Mouse (Mus musculus): ENCODE measurements around the gene Zcwpw1. TPM values are rescaled to one million over a fixed set of nuclear protein-coding genes. Genes with fewer than 3 reads are reported as not detected.

Zcwpw1 gene
- polyA plus RNA-seq (2012; rRNA removed; ENCODE audit: low replicate concordance) = 1.1 and 2.3 TPM in 2 replicates

DNA sequence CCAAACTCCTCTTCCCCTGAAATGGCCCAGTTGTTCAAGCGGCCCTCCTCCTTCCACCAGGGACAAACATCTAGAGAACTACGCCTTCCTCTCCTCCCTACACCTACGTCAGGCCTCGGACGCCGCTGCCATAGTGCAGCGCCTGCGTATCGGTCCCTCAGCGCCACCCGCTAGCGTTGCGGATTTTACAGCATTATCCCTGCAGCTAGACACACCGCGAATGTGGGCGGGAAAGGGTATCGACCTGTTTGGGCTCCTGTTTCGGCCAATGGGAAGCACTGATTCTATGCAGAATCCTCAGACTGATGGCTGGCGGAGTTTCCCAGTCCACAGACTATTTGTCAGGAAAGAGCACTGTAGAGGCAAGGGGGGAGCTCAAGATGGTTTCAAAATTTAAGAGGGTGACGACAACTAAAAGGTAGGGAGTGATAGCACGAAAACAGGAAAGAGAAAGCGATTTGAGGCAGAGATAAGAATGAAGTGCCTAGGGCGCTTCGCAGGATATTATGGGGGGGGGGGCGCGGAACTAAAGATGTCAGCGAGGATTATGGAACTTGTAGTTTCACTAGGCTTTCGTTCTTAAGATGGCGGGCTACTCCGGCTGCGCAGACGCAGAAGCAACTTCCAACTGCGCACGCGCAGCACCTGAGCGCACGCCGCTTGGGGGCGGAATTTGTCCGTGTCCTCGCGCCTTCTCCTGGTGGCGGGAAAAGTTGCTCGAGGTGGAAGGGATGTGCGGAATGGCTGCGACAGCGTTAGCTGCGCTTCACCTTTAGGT, at the start of gene Zcwpw1, which contains the start of gene Mepce:
TSS of gene Zcwpw1 (plus strand) at position 648 of the 778 bp plus-strand sequence.
TSS of gene Mepce (minus strand) at position 505 of the 778 bp plus-strand sequence.

DNA sequence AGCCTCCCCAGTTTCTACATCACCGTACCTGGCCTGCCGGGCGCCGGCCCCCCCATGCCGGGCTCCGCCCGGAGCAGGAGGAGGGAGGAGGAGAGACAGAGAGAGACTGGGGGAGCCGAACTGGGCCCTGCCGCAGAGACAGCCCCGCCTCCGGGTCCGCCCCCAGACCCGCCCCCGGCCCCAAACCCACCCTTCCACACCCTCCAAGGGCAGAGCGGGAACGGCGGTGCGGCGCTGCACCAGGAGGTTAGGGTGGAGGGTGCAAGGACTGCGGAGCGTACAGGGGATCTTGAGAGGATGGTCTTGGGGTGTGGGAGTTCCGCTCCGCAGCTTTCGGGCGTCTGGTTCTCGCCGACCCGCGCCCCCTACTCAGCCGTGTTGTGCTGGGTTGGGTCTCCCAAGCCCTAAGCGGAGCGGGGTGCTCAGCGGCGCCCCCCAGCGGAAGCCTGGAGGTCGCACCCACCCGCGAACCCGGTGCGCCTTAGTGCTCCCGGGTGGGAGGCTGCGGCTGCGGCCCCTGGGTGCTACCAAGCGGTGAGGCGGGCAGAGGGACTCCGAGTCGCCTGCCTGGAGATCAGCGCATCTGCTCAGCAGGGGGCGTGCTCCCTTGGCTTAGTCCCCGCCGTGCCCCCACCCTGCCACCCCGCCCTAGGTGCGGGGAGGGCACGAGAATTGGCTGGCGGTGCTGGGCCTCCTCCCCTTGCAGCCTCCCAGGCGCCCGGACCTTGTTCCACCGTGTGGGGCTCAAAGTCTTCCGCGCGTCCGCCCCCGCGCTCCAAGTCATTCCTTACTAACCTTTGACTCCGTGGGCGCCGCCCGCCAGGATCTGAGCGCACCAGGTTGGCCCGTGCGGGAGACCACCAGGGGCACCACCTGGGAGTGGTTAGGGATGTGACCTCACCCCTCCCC, 46.3 kb upstream of the Zcwpw1 start, which contains the start of gene Nyap1:
TSS of gene Nyap1 (minus strand) at position 585 of the 909 bp plus-strand sequence.

DNA sequence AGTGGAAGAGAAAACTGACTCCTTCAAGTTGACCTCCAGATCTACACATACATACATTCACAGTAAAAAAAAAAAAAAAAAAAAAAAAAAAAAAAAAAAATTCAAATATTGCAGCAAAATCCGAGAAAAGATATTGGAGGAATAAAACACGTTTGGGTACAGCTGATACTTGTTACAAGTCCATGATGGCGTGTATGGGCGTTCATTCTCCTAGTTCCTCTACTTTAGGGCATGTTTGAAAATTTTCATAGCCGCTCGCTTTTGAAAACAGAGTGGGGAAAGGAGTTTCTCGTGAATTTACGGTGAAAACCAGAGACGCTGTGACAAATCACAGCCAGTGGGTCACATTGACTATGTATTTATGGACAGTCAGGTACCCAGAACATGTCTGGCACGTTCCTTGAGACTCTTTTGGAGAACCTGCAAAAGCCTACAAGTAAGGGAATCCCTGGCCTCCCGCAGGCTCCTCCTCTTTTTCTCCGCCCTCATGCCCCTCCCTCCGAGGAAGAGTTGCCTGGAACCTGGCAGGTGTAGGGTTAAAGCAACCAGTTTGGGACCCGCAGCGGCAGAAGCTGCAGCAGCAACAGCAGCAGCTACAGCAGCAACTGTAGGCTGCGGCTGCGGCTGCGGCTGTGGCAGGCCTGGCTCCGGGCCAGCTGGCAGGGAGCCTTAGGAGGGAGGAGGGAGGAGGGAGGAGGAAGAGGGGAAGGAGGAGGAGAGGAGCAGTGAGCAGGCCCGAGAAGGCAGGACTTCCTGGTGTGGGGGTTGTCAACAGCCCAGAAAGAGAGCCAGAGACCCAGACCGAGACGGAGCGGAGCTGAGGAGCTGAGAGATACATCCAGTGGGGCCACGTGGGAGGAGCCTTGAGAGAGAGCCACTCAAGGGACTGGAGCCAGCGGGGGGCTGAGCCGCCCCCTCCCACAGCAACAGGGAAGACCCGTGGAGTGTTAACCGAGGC, 42.1 kb upstream of the Zcwpw1 start, which contains the start of gene Tsc22d4:
TSS of gene Tsc22d4 (plus strand) at position 517 of the 958 bp plus-strand sequence.

DNA sequence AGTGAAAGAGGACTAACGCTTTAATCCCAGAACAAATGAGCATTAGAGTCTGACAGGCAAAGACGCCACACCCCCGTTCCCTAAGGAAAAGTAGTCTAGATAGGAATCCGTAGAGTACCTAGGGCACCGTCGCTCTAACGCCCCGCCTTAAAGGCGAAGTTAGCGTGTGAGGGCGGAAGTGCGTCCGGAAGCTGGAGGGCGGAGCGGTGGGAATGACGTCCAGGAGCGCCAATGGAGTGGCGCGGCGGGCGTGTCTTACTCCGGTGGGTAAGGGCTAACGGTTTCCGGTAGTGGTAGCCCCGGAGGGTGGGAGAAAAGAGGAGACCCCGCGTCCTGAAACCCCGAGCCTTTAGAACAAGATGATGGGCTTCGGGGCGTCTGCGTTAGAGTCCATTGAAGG, 9.0 kb upstream of the Zcwpw1 start, which contains the start of gene Ppp1r35:
TSS of gene Ppp1r35 (plus strand) at position 215 of the 400 bp plus-strand sequence.

DNA sequence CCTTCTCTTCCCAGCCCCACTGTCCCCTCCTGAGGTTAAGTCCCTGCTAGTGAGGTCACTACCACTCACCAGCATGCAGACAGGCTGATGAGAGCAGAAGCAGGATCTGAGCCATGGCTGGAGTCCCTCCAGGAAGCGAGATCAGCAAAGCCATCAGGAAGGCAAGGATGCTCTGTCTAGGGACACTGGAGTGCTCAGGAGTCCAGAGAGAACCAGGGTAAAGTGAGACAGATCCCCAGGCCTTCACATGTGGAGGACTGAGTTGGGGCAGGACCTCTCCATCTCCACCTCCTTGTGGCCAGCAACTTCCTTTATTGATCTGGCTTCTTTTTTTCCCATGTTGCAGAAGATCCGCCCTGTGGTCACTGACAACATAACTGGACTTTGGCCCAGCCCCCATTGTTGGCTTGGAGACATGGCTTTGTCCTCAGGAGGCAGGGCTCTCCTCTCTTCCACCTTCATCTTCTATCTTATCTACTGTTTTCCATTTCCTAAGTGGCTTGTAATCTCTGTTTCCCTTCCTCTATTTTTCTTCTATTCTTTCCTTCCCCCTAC, 48.4 kb downstream of the Zcwpw1 start, which contains the start of gene Pilra:
TSS of gene Pilra (minus strand) at position 316 of the 555 bp plus-strand sequence.

DNA sequence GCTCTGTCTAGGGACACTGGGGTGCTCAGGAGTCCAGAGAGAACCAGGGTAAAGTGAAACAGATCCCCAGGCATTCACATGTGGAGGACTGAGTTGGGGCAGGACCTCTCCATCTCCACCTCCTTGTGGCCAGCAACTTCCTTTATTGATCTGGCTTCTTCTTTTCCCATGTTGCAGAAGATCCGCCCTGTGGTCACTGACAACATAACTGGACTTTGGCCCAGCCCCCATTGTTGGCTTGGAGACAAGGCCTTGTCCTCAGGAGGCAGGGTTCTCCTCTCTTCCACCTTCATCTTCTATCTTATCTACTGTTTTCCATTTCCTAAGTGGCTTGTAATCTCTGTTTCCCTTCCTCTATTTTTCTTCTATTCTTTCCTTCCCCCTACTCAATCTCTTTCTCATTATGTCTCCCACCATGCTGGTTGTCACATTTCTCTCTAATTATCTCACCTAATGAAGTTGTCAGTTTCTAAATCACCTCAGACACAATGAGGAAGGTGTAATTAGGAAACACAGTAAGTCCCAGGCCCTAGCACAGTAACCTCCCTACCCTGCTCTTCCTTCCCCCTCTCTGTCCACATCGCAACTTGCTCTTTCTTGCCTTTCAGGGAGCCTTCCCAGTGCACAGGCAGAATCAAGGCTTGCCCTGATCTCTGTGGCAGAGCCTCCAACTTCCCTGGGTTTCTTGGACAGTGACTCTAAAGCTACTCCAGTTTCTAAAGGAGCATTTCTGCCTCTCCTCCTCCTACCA, 70.5 kb downstream of the Zcwpw1 start, which contains the start of gene Pilrb1:
TSS of gene Pilrb1 (minus strand) at position 147 of the 751 bp plus-strand sequence.

DNA sequence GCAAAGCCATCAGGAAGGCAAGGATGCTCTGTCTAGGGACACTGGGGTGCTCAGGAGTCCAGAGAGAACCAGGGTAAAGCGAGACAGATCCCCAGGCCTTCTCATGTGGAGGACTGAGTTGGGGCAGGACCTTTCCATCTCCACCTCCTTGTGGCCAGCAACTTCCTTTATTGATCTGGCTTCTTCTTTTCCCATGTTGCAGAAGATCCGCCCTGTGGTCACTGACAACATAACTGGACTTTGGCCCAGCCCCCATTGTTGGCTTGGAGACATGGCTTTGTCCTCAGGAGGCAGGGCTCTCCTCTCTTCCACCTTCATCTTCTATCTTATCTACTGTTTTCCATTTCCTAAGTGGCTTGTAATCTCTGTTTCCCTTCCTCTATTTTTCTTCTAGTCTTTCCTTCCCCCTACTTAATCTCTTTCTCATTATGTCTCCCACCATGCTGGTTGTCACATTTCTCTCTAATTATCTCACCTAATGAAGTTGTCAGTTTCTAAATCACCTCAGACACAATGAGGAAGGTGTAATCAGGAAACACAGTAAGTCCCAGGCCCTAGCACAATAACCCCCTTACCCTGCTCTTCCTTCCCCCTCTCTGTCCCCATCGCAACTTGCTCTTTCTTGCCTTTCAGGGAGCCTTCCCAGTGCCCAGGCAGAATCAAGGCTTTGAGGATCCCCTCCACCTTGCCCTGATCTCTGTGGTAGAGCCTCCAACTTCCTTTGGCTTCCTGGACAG, 84.2 kb downstream of the Zcwpw1 start, which contains the start of gene Pilrb2:
TSS of gene Pilrb2 (minus strand) at position 172 of the 737 bp plus-strand sequence.

Other genes starting within 250 kb of the Zcwpw1 start
- 0.03 and 0.16 TPM in 2 replicates for gene Actl6b, start 234.3 kb upstream of the Zcwpw1 start, polyA plus RNA-seq (2012; rRNA removed; ENCODE audit: low replicate concordance)
- gene Tfr2, start 218.0 kb upstream of the Zcwpw1 start, polyA plus RNA-seq (2012; rRNA removed; ENCODE audit: low replicate concordance) = 4.6 and 7.3 TPM in 2 replicates
- 96.4 and 211 TPM in 2 replicates for gene Mospd3, start 186.7 kb upstream of the Zcwpw1 start, polyA plus RNA-seq (2012; rRNA removed; ENCODE audit: low replicate concordance)
- 195 and 196 TPM in 2 replicates for gene Pcolce, start 174.0 kb upstream of the Zcwpw1 start, polyA plus RNA-seq (2012; rRNA removed; ENCODE audit: low replicate concordance)
- gene Fbxo24, start 158.8 kb upstream of the Zcwpw1 start, polyA plus RNA-seq (2012; rRNA removed; ENCODE audit: low replicate concordance) = 0.53 and 0.63 TPM in 2 replicates
- gene Lrch4, start 158.7 kb upstream of the Zcwpw1 start, polyA plus RNA-seq (2012; rRNA removed; ENCODE audit: low replicate concordance) = 119 and 157 TPM in 2 replicates
- 20.1 and 68.7 TPM in 2 replicates for gene Gm20605, start 158.6 kb upstream of the Zcwpw1 start, polyA plus RNA-seq (2012; rRNA removed; ENCODE audit: low replicate concordance)
- gene Sap25, start 146.5 kb upstream of the Zcwpw1 start, polyA plus RNA-seq (2012; rRNA removed; ENCODE audit: low replicate concordance) = 193 and 262 TPM in 2 replicates
- gene Irs3, start 142.1 kb upstream of the Zcwpw1 start, polyA plus RNA-seq (2012; rRNA removed; ENCODE audit: low replicate concordance) = 34.2 and 68.9 TPM in 2 replicates
- gene Agfg2, start 103.1 kb upstream of the Zcwpw1 start, polyA plus RNA-seq (2012; rRNA removed; ENCODE audit: low replicate concordance) = 28.7 and 51.6 TPM in 2 replicates
- 2.0 and 4.7 TPM in 2 replicates for gene Nyap1, start 46.2 kb upstream of the Zcwpw1 start, polyA plus RNA-seq (2012; rRNA removed; ENCODE audit: low replicate concordance)
- 106 and 238 TPM in 2 replicates for gene Tsc22d4, start 42.1 kb upstream of the Zcwpw1 start, polyA plus RNA-seq (2012; rRNA removed; ENCODE audit: low replicate concordance)
- 26.9 and 69.4 TPM in 2 replicates for gene Ppp1r35, start 8.9 kb upstream of the Zcwpw1 start, polyA plus RNA-seq (2012; rRNA removed; ENCODE audit: low replicate concordance)
- gene Mepce, start 143 bp upstream of the Zcwpw1 start, polyA plus RNA-seq (2012; rRNA removed; ENCODE audit: low replicate concordance) = 33.1 and 36.6 TPM in 2 replicates
- 3.9 and 13.9 TPM in 2 replicates for gene Pilra, start 48.5 kb downstream of the Zcwpw1 start, polyA plus RNA-seq (2012; rRNA removed; ENCODE audit: low replicate concordance)
- 3.8 and 10.5 TPM in 2 replicates for gene Pilrb1, start 70.3 kb downstream of the Zcwpw1 start, polyA plus RNA-seq (2012; rRNA removed; ENCODE audit: low replicate concordance)
- 5.4 and 12.5 TPM in 2 replicates for gene Pilrb2, start 84.0 kb downstream of the Zcwpw1 start, polyA plus RNA-seq (2012; rRNA removed; ENCODE audit: low replicate concordance)
- 0.05 and 0.10 TPM in 2 replicates for gene Cyp3a13, start 133.8 kb downstream of the Zcwpw1 start, polyA plus RNA-seq (2012; rRNA removed; ENCODE audit: low replicate concordance)
- 0.19 and 1.3 TPM in 2 replicates for gene Gjc3, start 175.3 kb downstream of the Zcwpw1 start, polyA plus RNA-seq (2012; rRNA removed; ENCODE audit: low replicate concordance)
- gene Azgp1, start 193.7 kb downstream of the Zcwpw1 start, polyA plus RNA-seq (2012; rRNA removed; ENCODE audit: low replicate concordance) = 0.32 and 2.1 TPM in 2 replicates
- not detected in 2 replicates for gene Smok3a, start 233.5 kb downstream of the Zcwpw1 start, polyA plus RNA-seq (2012; rRNA removed; ENCODE audit: low replicate concordance)
- gene Smok3b, start 233.6 kb downstream of the Zcwpw1 start, polyA plus RNA-seq (2012; rRNA removed; ENCODE audit: low replicate concordance) = not detected in 2 replicates

All from mammary gland, adult 2 months (tissue).